Mouse (Mus musculus): ENCODE measurements around the gene Grid1.

GRCm38 (mm10) chr14:34884611-34885010 lies 64.7 kb downstream of the Grid1 start:
- no peak for TF ChIP-seq CTCF (IDR thresholded peaks at IDR 0.05; ENCODE audit: low read depth)
- TF ChIP-seq EP300 (IDR thresholded peaks at IDR 0.05; ENCODE audit: low read depth), result no peak
